Mouse (Mus musculus) frontal cortex, adult 2 months (tissue): Measurements from ENCODE around the gene Gipr. TPM values are rescaled to one million over a fixed set of nuclear protein-coding genes. Genes with fewer than 3 reads are reported as not detected.

Experiments used
- DNase-seq, 2 experiments: peaks; one replicate each; pipeline ENCODE4 v3.0.0; 2022; ENCODE audit warnings: low spot score in 1 of 2; ENCODE audit errors: extremely low spot score in 1 of 2
- polyA plus RNA-seq: library from polyadenylated mRNA; depleted of rRNA; stranded (reverse); fragments of >200 nt; gene quantifications from 2 replicates; pipeline ENCODE4 v1.2.3, GENCODE M21; 2012

The Gipr gene
- polyA plus RNA-seq, 1 experiment, result 11.9 TPM

- DNase-seq, result peak in 1 of 2 experiments; percentile 77
These were observed 13.2 kb upstream of the Gipr start for GRCm38 (mm10) chr7:19179173-19179572.

DNA sequence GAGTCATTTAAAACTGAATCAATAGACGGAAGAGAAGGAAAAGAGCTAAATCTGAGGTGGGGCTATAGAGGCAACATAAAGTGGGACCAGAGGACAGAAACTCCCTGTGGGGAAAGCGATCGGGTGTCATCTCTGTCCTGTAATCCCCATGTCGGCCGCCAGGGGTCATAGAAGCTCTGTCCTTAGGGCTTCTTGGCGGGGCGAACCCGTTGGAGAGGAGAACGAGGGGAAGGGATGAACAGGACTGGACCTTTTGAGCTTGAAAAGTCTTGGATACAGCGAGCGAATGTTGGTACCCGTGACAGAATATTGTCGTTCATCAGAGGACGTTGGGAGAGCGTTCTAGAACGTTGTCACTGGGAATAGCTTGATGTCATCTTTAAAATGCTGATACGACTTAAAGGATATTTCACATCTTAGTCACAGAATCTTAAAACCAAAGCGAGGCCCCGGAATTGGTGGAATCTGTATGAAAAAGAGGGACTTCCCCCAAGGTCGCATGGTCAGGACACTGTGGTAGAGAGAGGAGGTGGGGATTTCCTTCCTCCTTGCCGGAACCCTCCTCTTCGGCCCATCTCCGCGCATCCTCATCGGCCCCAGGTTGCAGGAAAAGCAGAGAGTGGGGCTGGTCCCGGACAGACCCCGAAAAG lies 12.6 kb upstream of the Gipr start:
- peak; percentile 69 to 93 for DNase-seq

GRCm38 (mm10) chr7:19178035-19178434 lies 12.1 kb upstream of the Gipr start:
- peak in 1 of 2 experiments; percentile 61 for DNase-seq

DNA sequence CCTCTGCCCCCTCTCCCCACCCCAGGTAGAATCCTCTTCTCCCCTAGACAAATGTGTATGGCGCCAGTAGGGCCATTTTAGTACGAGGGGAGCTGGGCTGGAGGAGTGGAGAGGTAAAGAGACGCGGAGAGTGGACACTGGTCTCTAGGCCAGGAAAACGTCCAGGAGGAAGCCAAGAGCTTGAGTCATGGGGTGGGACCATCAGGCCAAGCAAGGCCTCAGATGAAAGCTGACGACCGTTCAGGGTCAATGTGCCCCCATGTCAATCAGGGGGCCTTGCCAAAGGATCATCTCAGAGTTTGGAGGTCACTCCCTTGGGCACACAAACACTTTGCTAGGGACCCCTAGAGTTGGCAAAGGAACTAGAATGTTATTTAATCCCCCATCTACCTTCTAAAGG lies 11.3 kb upstream of the Gipr start:
- DNase-seq, result no peak

DNA sequence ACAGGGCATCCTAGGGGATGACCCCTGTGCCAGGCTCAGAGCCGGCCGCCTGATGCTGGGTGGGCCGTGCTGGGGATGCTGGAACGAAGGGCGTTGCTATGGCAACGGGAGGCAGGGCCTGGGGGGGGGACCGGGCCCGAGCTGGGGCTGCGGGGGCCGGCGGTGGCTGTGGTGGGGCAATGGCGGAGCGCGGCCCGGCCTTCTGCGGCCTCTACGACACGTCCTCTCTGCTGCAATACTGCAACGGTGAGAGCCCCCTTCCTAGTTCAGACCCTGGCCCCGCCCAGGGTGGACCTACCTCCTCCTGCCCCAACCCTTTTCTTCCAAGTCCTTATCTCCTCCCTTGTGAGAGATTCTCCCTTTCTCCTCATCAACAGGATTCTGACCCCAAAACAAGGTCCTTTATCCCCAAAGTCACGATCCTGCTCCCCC lies 10.6 kb upstream of the Gipr start:
- DNase-seq, result peak in 1 of 2 experiments; percentile 80

GRCm38 (mm10) chr7:19175708-19176515 lies 10.0 kb upstream of the Gipr start, which contains the start of gene Eml2:
TSS of gene Eml2 (plus strand) at chr7:19176421.
- peak; percentile 82 to 87 for DNase-seq

- peak; percentile 60 to 92 for DNase-seq
These were observed 6.9 kb upstream of the Gipr start for GRCm38 (mm10) chr7:19172874-19173273.

DNA sequence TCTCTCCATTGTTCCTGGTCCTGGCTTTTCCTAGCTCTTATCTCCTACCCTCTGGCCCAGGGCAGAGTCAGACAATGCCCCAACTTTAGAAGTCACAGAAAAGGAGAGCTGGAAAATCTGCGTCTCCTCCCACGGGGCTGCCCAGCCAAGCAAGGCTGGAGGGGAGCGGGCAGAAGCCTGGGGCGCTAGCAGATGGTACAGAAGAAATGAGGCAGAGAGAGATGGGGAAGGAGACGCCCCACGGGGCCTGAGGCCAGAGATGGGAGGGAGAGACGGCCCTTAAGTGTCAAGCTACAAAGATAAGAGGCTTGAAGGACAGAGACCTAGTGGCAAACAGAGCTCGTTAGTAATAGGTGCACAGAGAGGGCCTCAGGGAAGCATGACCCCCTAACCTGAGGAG lies 5.9 kb upstream of the Gipr start:
- no peak for DNase-seq

DNA sequence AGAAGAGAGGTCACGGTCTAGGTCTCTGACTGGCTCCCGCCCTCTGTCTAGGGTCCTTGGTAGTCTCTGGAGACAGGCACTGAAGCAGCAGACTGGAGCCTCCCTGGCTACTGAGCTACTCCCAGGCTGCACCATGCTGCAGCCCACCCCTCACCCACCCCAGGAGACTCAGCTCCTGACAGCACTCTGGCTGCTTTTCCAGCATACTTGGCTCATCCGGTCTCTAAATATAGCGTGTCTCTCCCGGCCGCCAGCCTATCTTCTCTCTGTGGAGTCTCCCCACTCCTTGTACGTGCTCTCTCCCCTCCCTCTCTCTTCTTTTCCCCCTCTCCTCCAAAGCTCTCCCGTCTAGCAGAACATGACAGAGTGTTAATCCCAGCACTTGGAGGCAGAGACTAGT lies 4.2 kb upstream of the Gipr start:
- DNase-seq, result peak; percentile 58 to 76

DNA sequence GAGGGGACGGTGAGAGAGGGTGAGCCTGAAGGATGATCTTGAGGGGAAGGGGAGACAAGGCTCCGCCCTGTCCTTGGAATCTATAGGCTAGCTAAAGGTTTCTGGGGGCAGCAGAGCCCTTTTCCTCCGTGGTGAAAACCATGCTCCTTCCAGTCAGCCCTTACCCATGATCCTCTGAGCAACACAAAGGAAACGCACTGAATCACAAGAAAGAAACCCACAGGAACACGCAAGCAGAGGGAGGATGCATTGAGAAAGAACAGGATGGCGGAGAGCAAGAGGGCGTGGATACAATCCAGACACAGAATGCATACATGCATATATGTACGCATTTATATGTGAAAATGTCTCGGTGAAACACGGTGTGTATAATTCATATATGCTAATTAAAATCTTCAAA lies 3.6 kb upstream of the Gipr start:
- DNase-seq, result no peak

DNA sequence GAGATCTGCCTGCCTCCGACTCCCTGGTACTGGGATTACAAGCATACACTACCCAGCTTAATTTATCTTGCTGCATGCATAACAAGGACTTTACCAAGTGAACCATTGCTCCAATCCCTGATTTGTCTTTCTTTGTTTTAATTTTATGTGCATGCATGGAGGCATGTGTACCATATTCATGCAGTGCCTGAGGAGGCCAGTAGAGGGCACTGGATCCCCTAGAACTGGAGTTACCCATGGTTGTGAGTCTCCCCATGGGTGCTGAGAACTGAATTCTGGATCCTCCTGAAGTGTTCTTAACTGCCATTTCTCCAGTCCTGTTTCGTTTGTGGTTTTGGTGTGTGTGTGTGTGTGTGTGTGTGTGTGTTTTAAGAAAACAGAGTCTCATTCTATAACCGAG lies 1.1 kb upstream of the Gipr start:
- DNase-seq, result no peak

GRCm38 (mm10) chr7:19164978-19165377 lies 949 bp downstream of the Gipr start:
- no peak for DNase-seq

DNA sequence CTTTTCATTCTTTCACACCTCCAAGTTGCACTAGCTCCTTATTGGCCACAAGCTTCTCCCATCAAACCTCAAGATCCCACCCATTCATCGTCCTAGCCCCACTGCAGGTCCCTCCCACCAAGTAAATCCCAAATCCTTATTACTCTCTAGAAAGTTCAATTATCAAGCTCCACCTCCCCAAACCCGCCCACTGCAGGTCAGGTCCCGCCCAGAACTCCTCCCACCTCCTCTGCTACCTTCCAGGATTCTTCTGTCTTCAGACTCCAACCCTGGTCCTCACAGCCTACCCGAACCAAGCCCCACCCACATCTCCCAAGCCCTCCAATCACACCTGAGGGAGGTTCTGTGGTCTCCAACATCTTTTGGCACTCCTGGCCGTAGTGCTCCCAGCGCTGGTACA lies 1.7 kb downstream of the Gipr start:
- DNase-seq, result no peak

GRCm38 (mm10) chr7:19163752-19164151 lies 2.2 kb downstream of the Gipr start:
- DNase-seq, result no peak

DNA sequence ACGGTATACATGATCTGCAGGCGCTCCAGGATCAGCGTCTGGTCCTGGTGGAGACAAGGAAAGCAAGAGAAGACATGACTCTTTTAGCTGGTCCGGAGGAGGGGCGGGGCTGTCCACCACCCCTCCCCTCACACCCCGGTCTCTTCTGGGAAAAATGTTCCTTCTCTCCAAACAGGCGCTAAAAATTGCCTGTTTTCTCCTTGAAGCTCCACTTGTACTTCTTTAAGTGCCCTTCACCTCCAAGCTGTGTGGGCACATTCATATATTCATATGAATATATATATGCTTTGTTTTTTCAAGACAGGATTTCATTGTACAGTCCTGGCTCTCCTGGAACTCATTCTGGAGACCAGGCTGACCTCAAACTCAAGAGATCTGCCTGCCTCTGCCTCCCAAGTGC lies 3.0 kb downstream of the Gipr start:
- no peak for DNase-seq

- DNase-seq, result no peak
These were observed 5.8 kb downstream of the Gipr start for GRCm38 (mm10) chr7:19160115-19160514.

DNA sequence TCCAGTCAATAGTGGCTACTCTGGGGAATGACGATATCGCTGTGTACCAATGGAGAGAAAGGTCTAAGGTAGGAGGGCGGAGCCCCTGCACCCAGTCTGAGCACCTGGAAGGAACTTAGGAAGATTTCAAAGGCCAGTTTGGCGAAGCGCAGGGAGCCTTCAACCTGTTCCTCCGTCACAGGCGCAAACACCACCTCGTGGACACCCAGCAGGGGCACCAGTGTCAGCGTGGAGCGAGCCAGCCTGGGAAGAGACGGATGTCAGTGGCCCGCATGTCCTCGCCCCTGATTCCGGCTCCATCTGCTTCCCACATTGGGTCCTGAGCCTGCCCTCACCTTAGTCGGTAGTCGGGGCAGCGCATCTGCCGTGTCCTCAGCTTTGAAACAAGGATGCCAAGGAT lies 6.5 kb downstream of the Gipr start:
- no peak for DNase-seq

GRCm38 (mm10) chr7:19158601-19159000 lies 7.3 kb downstream of the Gipr start:
- no peak for DNase-seq

DNA sequence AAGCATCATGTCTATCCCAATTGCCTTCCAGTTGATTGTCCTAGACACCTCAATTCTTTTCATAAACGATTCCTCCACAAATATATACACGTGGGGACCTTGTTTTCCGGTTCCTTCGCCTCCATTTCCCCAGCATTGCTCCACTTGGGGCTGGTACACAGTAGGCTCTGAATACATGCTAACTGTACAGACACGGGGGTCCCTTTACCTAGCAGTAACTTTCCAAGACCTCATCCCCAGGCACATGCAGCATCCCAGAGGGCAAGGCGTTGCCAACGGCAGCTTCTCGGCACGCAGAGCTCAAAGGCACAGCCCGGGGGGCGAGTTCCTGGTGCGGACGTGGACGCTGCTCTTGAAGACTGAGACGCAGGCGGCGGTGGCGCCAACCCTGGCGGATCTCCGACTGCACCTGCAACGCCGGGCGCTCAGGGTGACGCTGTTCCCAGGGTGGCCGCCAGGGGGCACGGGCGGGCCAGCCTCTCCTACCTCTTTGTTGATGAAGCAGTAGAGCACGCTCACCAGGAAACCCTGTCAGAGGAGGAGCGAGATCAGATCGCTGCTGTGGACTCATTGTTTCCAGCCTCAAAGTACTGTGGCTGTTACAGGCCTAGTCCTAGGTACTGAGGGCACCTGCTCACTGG lies 8.6 kb downstream of the Gipr start:
- DNase-seq, result peak; percentile 84 to 98

DNA sequence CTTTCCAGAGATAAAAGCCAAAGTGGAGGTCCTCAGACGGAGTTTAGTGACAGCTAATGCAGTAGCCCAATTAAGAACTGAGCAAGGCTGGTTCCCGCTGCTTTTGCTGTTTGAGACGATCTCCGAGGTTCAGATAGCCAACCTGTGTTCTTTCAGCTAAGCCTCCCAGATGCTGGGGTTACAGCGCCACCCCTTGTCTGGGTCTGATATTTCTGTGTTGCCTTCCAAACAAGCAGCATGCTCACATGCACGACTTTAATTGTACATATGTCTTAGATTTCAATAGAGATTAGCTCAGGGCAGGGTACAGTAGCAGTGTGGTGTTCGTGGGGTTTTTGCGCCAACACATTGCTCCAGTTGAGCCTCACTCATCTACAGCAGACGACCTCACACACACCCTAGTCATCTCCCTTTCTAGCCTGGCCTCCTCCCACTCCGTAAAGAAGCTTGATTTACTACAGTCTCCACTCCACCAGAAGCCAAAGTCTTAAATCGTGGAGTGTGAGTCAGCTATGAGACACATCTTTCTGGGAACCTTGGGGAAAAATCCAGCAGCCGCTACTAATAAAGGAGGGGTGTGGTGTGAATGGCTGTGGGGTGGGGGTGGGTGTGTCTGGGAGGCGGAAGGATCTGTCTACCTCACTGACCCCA lies 10.0 kb downstream of the Gipr start:
- DNase-seq, result peak in 1 of 2 experiments; percentile 54

DNA sequence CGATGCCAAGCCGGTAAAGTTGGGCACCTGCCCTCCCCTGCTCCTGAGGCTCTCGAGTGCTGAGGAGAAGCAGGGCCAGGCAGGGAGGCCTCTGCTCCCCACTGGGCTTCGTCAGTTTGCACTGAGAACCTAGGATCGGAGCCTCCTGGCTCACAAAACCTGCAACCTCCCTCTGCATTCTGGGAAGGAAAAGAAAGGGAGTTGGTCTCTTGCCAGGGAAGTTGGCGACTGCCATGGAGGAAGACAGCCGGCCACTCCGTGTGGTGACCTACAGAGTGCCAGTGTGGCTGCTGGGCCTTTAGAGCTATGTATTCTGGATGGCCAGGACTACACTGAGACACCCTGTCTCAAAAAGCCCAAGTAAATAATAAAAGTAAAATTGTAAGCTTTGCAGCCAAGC lies 11.1 kb downstream of the Gipr start:
- DNase-seq, result no peak
